Mouse (Mus musculus) midbrain, embryonic 14.5 days (tissue): ENCODE data around the gene Gstz1. TPM values are rescaled to one million over a fixed set of nuclear protein-coding genes. Genes with fewer than 3 reads are reported as not detected.
"Not testable (repeated sequence)": the region's sequence is repeated elsewhere in the genome, so short reads cannot be mapped to it uniquely, and the experiment has no call there.

Source experiments
- ATAC-seq: fragments of 200-750 bp; cut with Nextera tagmentation; 2 replicates; pipeline ENCODE4 v1.8.0; 2017; ENCODE audit warnings: moderate number of reproducible peaks, moderate library complexity; ENCODE audit not compliant: low FRiP score, low TSS enrichment
- DNase-seq: peaks from one replicate; pipeline ENCODE4 v3.0.0-alpha.2; 2015
- H3K27ac ChIP-seq: fragments of 300-500 bp; sonication (generic); replicated peaks from 2 replicates; pipeline ENCODE4 v1.5.1; 2014; ENCODE audit warnings: mild to moderate bottlenecking, low read depth, low read length, moderate library complexity
- H3K27me3 ChIP-seq: fragments of 300-500 bp; sonication (generic); 2 replicates; pipeline ENCODE4 v1.6.1; 2014; ENCODE audit warnings: low read length, control low read depth, mixed read lengths; ENCODE audit not compliant: control insufficient read depth, insufficient read depth
- H3K36me3 ChIP-seq: fragments of 300-500 bp; sonication (generic); 2 replicates; pipeline ENCODE4 v1.6.1; 2014; ENCODE audit warnings: low read length, control low read depth; ENCODE audit not compliant: control insufficient read depth, insufficient read depth
- H3K4me1 ChIP-seq: fragments of 300-500 bp; sonication (generic); 2 replicates; pipeline ENCODE4 v1.6.1; 2014; ENCODE audit warnings: mild to moderate bottlenecking, antibody characterized with exemption, low read length, control low read depth; ENCODE audit not compliant: control insufficient read depth, insufficient read depth
- H3K4me2 ChIP-seq: fragments of 300-500 bp; sonication (generic); 2 replicates; pipeline ENCODE4 v1.6.1; 2014; ENCODE audit warnings: mild to moderate bottlenecking, low read length, moderate library complexity
- H3K4me3 ChIP-seq: fragments of 300-500 bp; sonication (generic); replicated peaks from 2 replicates; pipeline ENCODE4 v1.5.1; 2014; ENCODE audit warnings: low read depth, low read length
- H3K9ac ChIP-seq: fragments of 300-500 bp; sonication (generic); replicated peaks from 2 replicates; pipeline ENCODE4 v1.6.1; 2014; ENCODE audit warnings: mild to moderate bottlenecking, low read length, moderate library complexity
- H3K9me3 ChIP-seq: fragments of 300-500 bp; sonication (generic); 2 replicates; pipeline ENCODE4 v1.6.1; 2016; ENCODE audit warnings: low read length, control low read depth, mixed read lengths; ENCODE audit not compliant: control insufficient read depth
- WGBS: fragments of 180-500 bp; shearing (Covaris S2); extraction: QIAGEN DNeasy Blood & Tissue Kit; methylation state at CpG from one replicate; pipeline ENCODE4 v1.1.7; 2014; 5-methylcytosine and 5-hydroxymethylcytosine counted together
- polyA plus RNA-seq: library from polyadenylated mRNA; unstranded; fragments of >200 nt; fragmentation: Nextera tagmentation; extraction: Ambion mirVana; gene quantifications from 2 replicates; pipeline ENCODE4 v1.2.1, GENCODE M21; 2014

Gstz1 gene
- polyA plus RNA-seq, 1 experiment from 2014 or later, result 29.9 TPM

- peaks cover 11% of the 10 kb centered on the region; the same call in 1 of the 2 replicates for H3K4me1 ChIP-seq
- peak within 1 kb of the TSS; percentile 98 for H3K27ac ChIP-seq
- under 1% methylated on average over 59 of the region's 61 CpGs for WGBS
- no peaks in the 10 kb centered on the region for H3K27me3 ChIP-seq
- H3K4me3 ChIP-seq, result peak within 1 kb of the TSS; percentile 92
- no peaks in the 10 kb centered on the region for H3K36me3 ChIP-seq
- peak; percentile 95 for ATAC-seq
- peak within 1 kb of the TSS; percentile 80 for H3K9ac ChIP-seq
- 0 out of 2 replicates have a peak, but pooled peaks cover 1% of the 10 kb centered on the region for H3K9me3 ChIP-seq
- H3K4me2 ChIP-seq, result peak within 1 kb of the TSS; percentile 65
- peak; percentile 94 for DNase-seq
Observed at GRCm38 (mm10) chr12:87147395-87148089, 577 bp downstream of the Gstz1 start, which contains the start of gene Pomt2. TSS of gene Pomt2 (minus strand) at chr12:87147968.

GRCm38 (mm10) chr12:87148136-87148535 lies 1.2 kb downstream of the Gstz1 start:
- Histone ChIP-seq H3K4me1 (peaks cover 11% of the 10 kb centered on the region; the same call in 1 of the 2 replicates), H3K9ac (peak overlapping the region; percentile 80), H3K9me3 (0 out of 2 replicates have a peak, but pooled peaks cover 2% of the 10 kb centered on the region), H3K27me3 (no peaks in the 10 kb centered on the region), H3K27ac (peak overlapping the region; percentile 98), H3K4me2 (peak overlapping the region; percentile 65), H3K36me3 (no peaks in the 10 kb centered on the region), H3K4me3 (peak overlapping the region; percentile 92)
- ATAC-seq (no peak), DNase-seq (no peak)
- 22% methylated on average over 15 of the region's 15 CpGs for WGBS

- Histone ChIP-seq H3K9ac (no peak overlapping the region), H3K4me3 (no peak overlapping the region), H3K27ac (no peak overlapping the region), H3K9me3 (0 out of 2 replicates have a peak, but pooled peaks cover 2% of the 10 kb centered on the region), H3K36me3 (no peaks in the 10 kb centered on the region), H3K4me2 (no peak overlapping the region), H3K27me3 (no peaks in the 10 kb centered on the region), H3K4me1 (peaks cover 11% of the 10 kb centered on the region; the same call in 1 of the 2 replicates)
- DNase-seq (no peak), ATAC-seq (no peak)
- 97% methylated on average over 5 of the region's 5 CpGs for WGBS
Observed at GRCm38 (mm10) chr12:87149471-87149870, 2.5 kb downstream of the Gstz1 start.

GRCm38 (mm10) chr12:87154448-87154847 lies 7.5 kb downstream of the Gstz1 start:
- H3K9me3 ChIP-seq, DNase-seq, H3K9ac ChIP-seq, H3K4me2 ChIP-seq, H3K27me3 ChIP-seq, H3K4me1 ChIP-seq, H3K4me3 ChIP-seq, ATAC-seq, H3K27ac ChIP-seq, H3K36me3 ChIP-seq: not testable (repeated sequence)
- WGBS, result 86% methylated on average over 4 of the region's 4 CpGs

- Histone ChIP-seq H3K9me3 (0 out of 2 replicates have a peak, but pooled peaks cover 2% of the 10 kb centered on the region), H3K4me1 (no peaks in the 10 kb centered on the region), H3K27me3 (no peaks in the 10 kb centered on the region), H3K36me3 (0 out of 2 replicates have a peak, but pooled peaks cover 4% of the 10 kb centered on the region), H3K4me2 (no peak overlapping the region), H3K27ac (no peak overlapping the region), H3K4me3 (no peak overlapping the region), H3K9ac (no peak overlapping the region)
- DNase-seq, result no peak
- ATAC-seq, result no peak
- WGBS, result 54% methylated on average over 4 of the region's 4 CpGs
Observed at GRCm38 (mm10) chr12:87157361-87157760, 10.4 kb downstream of the Gstz1 start.

GRCm38 (mm10) chr12:87158099-87158498 lies 11.1 kb downstream of the Gstz1 start:
- 71% methylated on average over 7 of the region's 7 CpGs for WGBS
- no peak overlapping the region for H3K9ac ChIP-seq
- H3K4me1 ChIP-seq, result no peaks in the 10 kb centered on the region

GRCm38 (mm10) chr12:87160310-87160709 lies 13.3 kb downstream of the Gstz1 start:
- Histone ChIP-seq H3K4me2 (no peak overlapping the region), H3K9me3 (no peaks in the 10 kb centered on the region), H3K4me1 (no peaks in the 10 kb centered on the region), H3K27me3 (no peaks in the 10 kb centered on the region), H3K4me3 (no peak overlapping the region), H3K9ac (no peak overlapping the region), H3K36me3 (peaks cover 9% of the 10 kb centered on the region; the same call in 1 of the 2 replicates), H3K27ac (no peak overlapping the region)
- ATAC-seq (no peak), DNase-seq (no peak)
- 85% methylated on average over 1 of the region's 1 CpGs for WGBS

More at GRCm38 (mm10) chr12:87158099-87158498, 11.1 kb downstream of the Gstz1 start:
- H3K4me2 ChIP-seq, result no peak overlapping the region
- H3K27ac ChIP-seq, result no peak overlapping the region
- DNase-seq (no peak), ATAC-seq (no peak)
- no peak overlapping the region for H3K4me3 ChIP-seq
- 0 out of 2 replicates have a peak, but pooled peaks cover 4% of the 10 kb centered on the region for H3K36me3 ChIP-seq
- no peaks in the 10 kb centered on the region for H3K9me3 ChIP-seq
- no peaks in the 10 kb centered on the region for H3K27me3 ChIP-seq

GRCm38 (mm10) chr12:87160815-87161214 lies 13.8 kb downstream of the Gstz1 start:
- WGBS, result 92% methylated on average over 5 of the region's 5 CpGs

More at GRCm38 (mm10) chr12:87160815-87161214, 13.8 kb downstream of the Gstz1 start:
- Histone ChIP-seq H3K27ac (no peak overlapping the region), H3K9ac (no peak overlapping the region), H3K9me3 (no peaks in the 10 kb centered on the region), H3K4me1 (no peaks in the 10 kb centered on the region), H3K27me3 (no peaks in the 10 kb centered on the region), H3K4me3 (no peak overlapping the region), H3K36me3 (peaks cover 9% of the 10 kb centered on the region), H3K4me2 (no peak overlapping the region)
- ATAC-seq (no peak), DNase-seq (no peak)
